Mouse (Mus musculus) CH12.LX (cell line): ENCODE data around the gene Atmin. TPM values are rescaled to one million over a fixed set of nuclear protein-coding genes. Genes with fewer than 3 reads are reported as not detected.

Source experiments
- DNase-seq: peaks from one replicate; pipeline ENCODE4 v3.0.0-alpha.2; 2013; ENCODE audit errors: extremely low read depth
- H3K27ac ChIP-seq: 2 replicates; pipeline ENCODE4 v1.5.1; 2012; ENCODE audit warnings: low read depth, mild to moderate bottlenecking, control low read depth, moderate library complexity; ENCODE audit not compliant: insufficient read depth
- H3K27me3 ChIP-seq: replicated peaks from 2 replicates; pipeline ENCODE3; 2012; ENCODE audit warnings: inconsistent platforms
- H3K36me3 ChIP-seq, 2 experiments: replicated peaks in 1 of 2; 2 replicates each; pipeline versions ENCODE3 to v1.6.1; 2012; ENCODE audit warnings: inconsistent platforms in 1 of 2, low read length in 1 of 2, mild to moderate bottlenecking in 1 of 2, mixed read lengths in 1 of 2, moderate library complexity in 1 of 2; ENCODE audit not compliant: control insufficient read depth in 1 of 2, insufficient read depth in 1 of 2
- H3K4me1 ChIP-seq, 2 experiments: 2 replicates each; pipeline ENCODE4 v1.6.1; 2012; ENCODE audit warnings: inconsistent platforms in 1 of 2, moderate library complexity in 1 of 2; ENCODE audit not compliant: insufficient read depth in 2 of 2, control insufficient read depth in 1 of 2
- H3K4me2 ChIP-seq: 2 replicates; pipeline ENCODE4 v1.6.1; 2012; ENCODE audit warnings: low read depth, mild to moderate bottlenecking, control low read depth; ENCODE audit not compliant: poor library complexity, insufficient read depth, severe bottlenecking
- H3K4me3 ChIP-seq, 3 experiments: fragments of 150-350 bp in 1 of 3; sonication (generic) in 1 of 3; replicated peaks in 1 of 3; 2 replicates each; pipeline versions ENCODE3 to v1.5.1; 2011 to 2012; ENCODE audit warnings: low read depth in 2 of 3, low read length in 2 of 3, mild to moderate bottlenecking in 2 of 3, moderate library complexity in 2 of 3, control low read depth in 1 of 3, improper control_type of control experiment in 1 of 3, inconsistent platforms in 1 of 3, mixed read lengths in 1 of 3; ENCODE audit not compliant: poor library complexity in 1 of 3
- H3K79me2 ChIP-seq: replicated peaks from 2 replicates; pipeline ENCODE4 v1.6.1; 2012; ENCODE audit warnings: mild to moderate bottlenecking, moderate library complexity; ENCODE audit not compliant: control insufficient read depth, poor library complexity, insufficient read depth, severe bottlenecking; ENCODE audit errors: extremely low read depth
- H3K9ac ChIP-seq: 2 replicates; pipeline ENCODE4 v1.6.1; 2012; ENCODE audit warnings: low read depth, mild to moderate bottlenecking, control low read depth, moderate library complexity; ENCODE audit not compliant: insufficient read depth
- H3K9me3 ChIP-seq: replicated peaks from 2 replicates; pipeline ENCODE3; 2012; ENCODE audit warnings: low read length, inconsistent platforms, mixed read lengths
- CHD1 ChIP-seq: IDR thresholded peaks from 2 replicates; pipeline ENCODE4 v1.6.1; 2012; ENCODE audit warnings: low read depth, low read length, improper control_type of control experiment, inconsistent platforms
- CHD2 ChIP-seq: IDR thresholded peaks from 2 replicates; pipeline ENCODE4 v1.6.1; 2011; ENCODE audit warnings: low read length, improper control_type of control experiment
- CTCF ChIP-seq, 2 experiments: IDR thresholded peaks in 1 of 2; conservative IDR thresholded peaks in 1 of 2; 2 replicates each; pipeline ENCODE4 v1.5.1; 2011 to 2012; ENCODE audit warnings: low read depth in 2 of 2, low read length in 2 of 2, improper control_type of control experiment in 1 of 2, inconsistent platforms in 1 of 2, mild to moderate bottlenecking in 1 of 2, moderate library complexity in 1 of 2
- E2F4 ChIP-seq: IDR thresholded peaks from 2 replicates; pipeline ENCODE4 v1.6.1; 2011; ENCODE audit warnings: low read depth, low read length, improper control_type of control experiment; ENCODE audit not compliant: insufficient replicate concordance
- ETS1 ChIP-seq: conservative IDR thresholded peaks from 2 replicates; pipeline ENCODE4 v1.6.1; 2012; ENCODE audit warnings: low read depth, mild to moderate bottlenecking, inconsistent platforms, low read length, improper control_type of control experiment, moderate library complexity
- GABPA ChIP-seq: IDR thresholded peaks from 2 replicates; pipeline ENCODE4 v1.6.1; 2012; ENCODE audit warnings: low read depth, low read length, improper control_type of control experiment, inconsistent platforms; ENCODE audit not compliant: insufficient replicate concordance
- JUN ChIP-seq: IDR thresholded peaks from 2 replicates; pipeline ENCODE4 v1.6.1; 2011; ENCODE audit warnings: low read depth, mild to moderate bottlenecking, low read length, improper control_type of control experiment, moderate library complexity; ENCODE audit not compliant: insufficient read depth
- KAT2A ChIP-seq: IDR thresholded peaks from 2 replicates; pipeline ENCODE4 v1.6.1; 2012; ENCODE audit warnings: low read length, improper control_type of control experiment, inconsistent platforms; ENCODE audit not compliant: insufficient replicate concordance
- MAX ChIP-seq: IDR thresholded peaks from 2 replicates; pipeline ENCODE4 v1.6.1; 2011; ENCODE audit warnings: low read length, improper control_type of control experiment
- MEF2A ChIP-seq: IDR thresholded peaks from 2 replicates; pipeline ENCODE4 v1.6.1; 2014; ENCODE audit warnings: low read depth, mild to moderate bottlenecking, inconsistent platforms, low read length, improper control_type of control experiment, borderline replicate concordance
- MXI1 ChIP-seq: IDR thresholded peaks from 2 replicates; pipeline ENCODE4 v1.6.1; 2011; ENCODE audit warnings: mild to moderate bottlenecking, low read depth, low read length, improper control_type of control experiment
- MYC ChIP-seq: IDR thresholded peaks from 2 replicates; pipeline ENCODE4 v1.6.1; 2011; ENCODE audit warnings: low read depth, mild to moderate bottlenecking, improper control_type of control experiment, low read length
- NELFE ChIP-seq: IDR thresholded peaks from 2 replicates; pipeline ENCODE4 v1.6.1; 2011; ENCODE audit warnings: low read depth, low read length, improper control_type of control experiment
- POLR2A ChIP-seq: IDR thresholded peaks from 2 replicates; pipeline ENCODE4 v1.6.1; 2011; ENCODE audit warnings: low read depth, mild to moderate bottlenecking, improper control_type of control experiment, low read length
- RCOR1 ChIP-seq: conservative IDR thresholded peaks from 2 replicates; pipeline ENCODE4 v1.6.1; 2012; ENCODE audit warnings: low read depth, mild to moderate bottlenecking, inconsistent platforms, low read length, improper control_type of control experiment
- SIN3A ChIP-seq: IDR thresholded peaks from 2 replicates; pipeline ENCODE4 v1.6.1; 2012; ENCODE audit warnings: low read length, improper control_type of control experiment, inconsistent platforms
- TCF12 ChIP-seq: IDR thresholded peaks from 2 replicates; pipeline ENCODE4 v1.6.1; 2014; ENCODE audit warnings: low read depth, mild to moderate bottlenecking, inconsistent platforms, low read length, improper control_type of control experiment
- UBTF ChIP-seq: IDR thresholded peaks from 2 replicates; pipeline ENCODE4 v1.6.1; 2012; ENCODE audit warnings: low read depth, mild to moderate bottlenecking, inconsistent platforms, low read length, improper control_type of control experiment, moderate library complexity
- ZC3H11A ChIP-seq: IDR thresholded peaks from 2 replicates; pipeline ENCODE4 v1.6.1; 2012; ENCODE audit warnings: low read depth, mild to moderate bottlenecking, inconsistent platforms, low read length, improper control_type of control experiment
- ZKSCAN1 ChIP-seq: IDR thresholded peaks from 2 replicates; pipeline ENCODE4 v1.6.1; 2012; ENCODE audit warnings: low read depth, inconsistent platforms, low read length, improper control_type of control experiment, borderline replicate concordance
- ZNF384 ChIP-seq: IDR thresholded peaks from 2 replicates; pipeline ENCODE4 v1.6.1; 2012; ENCODE audit warnings: low read depth, low read length, improper control_type of control experiment, inconsistent platforms
- dilution Hi-C: fragments of 300-500 bp; cut with MboI; formaldehyde crosslinking; loops from 2 replicates; pipeline ENCODE4 v1.14.3; 2020; ENCODE audit warnings: low sequenced_read_pairs; ENCODE audit not compliant: extremely low pct_unique_long_range_greater_than_20kb, extremely low pct_ligation_motif_present
- in situ Hi-C: fragments of 300-500 bp; cut with MboI; formaldehyde crosslinking; loops from 3 replicates; pipeline ENCODE4 v1.14.3; 2019; ENCODE audit warnings: low sequenced_read_pairs, low pct_ligation_motif_present, low pct_unique_long_range_greater_than_20kb, mixed read lengths
- polyA plus RNA-seq: library from polyadenylated mRNA; unstranded; fragments of >175 nt; gene quantifications from 2 replicates; pipeline ENCODE4 v1.2.1, GENCODE M21; 2012; ENCODE audit warnings: low read depth; ENCODE audit not compliant: insufficient read length
- total RNA-seq, 2 experiments: library from RNA; depleted of rRNA; stranded (reverse); fragments of 300-350 nt in 1 of 2; fragments of >200 nt in 1 of 2; gene quantifications; 2 replicates each; pipeline ENCODE4 v1.2.3; 2012 to 2014

Atmin gene
- total and polyA plus RNA-seq, 3 experiments, result 9.3 to 22.0 (median 14.8) TPM

- in situ Hi-C loops (no loop called here), dilution Hi-C loops (no loop called here)
- no peaks in the 10 kb centered on the region for H3K9me3 ChIP-seq
- peaks cover 0 to 29% of the 10 kb centered on the region in 2 experiments; a peak in 3 of 4 replicates for H3K4me1 ChIP-seq
- H3K4me2 ChIP-seq, result no peak overlapping the region
- no peak overlapping the region for H3K9ac ChIP-seq
- H3K27me3 ChIP-seq, result no peaks in the 10 kb centered on the region
- DNase-seq, result no peak
- peaks cover 61 to 85% of the 10 kb centered on the region in 2 experiments for H3K36me3 ChIP-seq
- TF ChIP-seq MYC, result no peak
- TF ChIP-seq MAX, result no peak
- no peak for TF ChIP-seq TCF12
- no peak for TF ChIP-seq MXI1
- TF ChIP-seq GABPA, result no peak
- no peak for TF ChIP-seq KAT2A
- TF ChIP-seq JUN, result no peak
- TF ChIP-seq MEF2A, result no peak
- no peak for TF ChIP-seq ZKSCAN1
- TF ChIP-seq CTCF (conservative IDR thresholded peaks at IDR 0.05 in 1 of 2, IDR thresholded peaks at IDR 0.05 in 1 of 2; ENCODE audit: low read depth in 2 of 2, low read length in 2 of 2), result no peak
- H3K79me2 ChIP-seq, result peaks cover 8% of the 10 kb centered on the region; the same call in 1 of the 2 replicates
- no peak overlapping the region for H3K27ac ChIP-seq
- no peak overlapping the region for H3K4me3 ChIP-seq
Measured at GRCm38 (mm10) chr8:116954415-116954814, 11.2 kb downstream of the Atmin start.

- in situ Hi-C loops (no loop called here), dilution Hi-C loops (no loop called here)
- Histone ChIP-seq H3K27me3 (no peaks in the 10 kb centered on the region), H3K27ac (no peak overlapping the region), H3K9ac (no peak overlapping the region), H3K4me1 (no peaks in the 10 kb centered on the region), H3K9me3 (no peaks in the 10 kb centered on the region), H3K79me2 (no peaks in the 10 kb centered on the region), H3K4me2 (no peak overlapping the region), H3K4me3 (no peak overlapping the region), H3K36me3 (no peaks in the 10 kb centered on the region)
- no peak for TF ChIP-seq MYC
- TF ChIP-seq ETS1, result no peak
- TF ChIP-seq CTCF (conservative IDR thresholded peaks at IDR 0.05 in 1 of 2, IDR thresholded peaks at IDR 0.05 in 1 of 2; ENCODE audit: low read depth in 2 of 2, low read length in 2 of 2), result no peak
- TF ChIP-seq CHD2, result no peak
- TF ChIP-seq NELFE, result no peak
- no peak for TF ChIP-seq CHD1
- no peak for TF ChIP-seq TCF12
- TF ChIP-seq UBTF, result no peak
- TF ChIP-seq ZC3H11A, result no peak
- TF ChIP-seq RCOR1, result no peak
- TF ChIP-seq E2F4, result no peak
- no peak for TF ChIP-seq POLR2A
- TF ChIP-seq ZNF384, result no peak
- no peak for TF ChIP-seq SIN3A
- DNase-seq, result no peak
Measured at GRCm38 (mm10) chr8:116969531-116969930, 26.3 kb downstream of the Atmin start.
